Mouse (Mus musculus) bone marrow macrophage, adult 2 months (primary cell): ENCODE measurements around the gene S100a11. TPM values are rescaled to one million over a fixed set of nuclear protein-coding genes. Genes with fewer than 3 reads are reported as not detected.
"Not testable (repeated sequence)": the region's sequence is repeated elsewhere in the genome, so short reads cannot be mapped to it uniquely, and the experiment has no call there.

ENCODE experiments used
- H3K27ac ChIP-seq: 2 replicates; pipeline ENCODE4 v1.5.1; 2012; ENCODE audit warnings: low read depth, low read length; ENCODE audit not compliant: insufficient read depth
- H3K4me1 ChIP-seq: 2 replicates; pipeline ENCODE4 v1.6.1; 2012; ENCODE audit warnings: low read length; ENCODE audit not compliant: control insufficient read depth, insufficient read depth
- H3K4me3 ChIP-seq: 2 replicates; pipeline ENCODE4 v1.5.1; 2012; ENCODE audit warnings: mild to moderate bottlenecking, low read length, moderate library complexity; ENCODE audit not compliant: insufficient read depth
- CTCF ChIP-seq: IDR thresholded peaks from 2 replicates; pipeline ENCODE4 v1.5.1; 2012; ENCODE audit warnings: low read depth, mild to moderate bottlenecking, low read length, moderate library complexity
- POLR2A ChIP-seq: IDR thresholded peaks from 2 replicates; pipeline ENCODE4 v1.6.1; 2012; ENCODE audit warnings: mild to moderate bottlenecking, low read depth, low read length, borderline replicate concordance
- polyA plus RNA-seq: library from polyadenylated mRNA; stranded (reverse); fragments of >200 nt; gene quantifications from 2 replicates; pipeline ENCODE4 v1.2.4, GENCODE M21; 2012; ENCODE audit not compliant: missing spikeins, insufficient read depth, insufficient read length

The S100a11 gene
- polyA plus RNA-seq = 357 and 359 TPM in 2 replicates

GRCm38 (mm10) chr3:93520330-93521193, at the start of gene S100a11:
S100a11 (plus strand) TSS chr3:93520488.
- Histone ChIP-seq H3K4me3 (peak within 1 kb of the TSS; percentile 60), H3K27ac (peak within 1 kb of the TSS; percentile 25), H3K4me1 (peaks cover 15% of the 10 kb centered on the region)
- TF ChIP-seq POLR2A (no peak), CTCF (no peak)

GRCm38 (mm10) chr3:93480053-93480452, 40.2 kb upstream of the S100a11 start:
- Histone ChIP-seq H3K4me3 (no peak overlapping the region), H3K4me1 (no peaks in the 10 kb centered on the region; the same call in 1 of the 2 replicates), H3K27ac (no peak overlapping the region)
- TF ChIP-seq POLR2A (no peak), CTCF (no peak)

GRCm38 (mm10) chr3:93481982-93482616, 38.2 kb upstream of the S100a11 start:
- no peak for TF ChIP-seq POLR2A
- no peak for TF ChIP-seq CTCF
- peaks cover 5% of the 10 kb centered on the region for H3K4me1 ChIP-seq
- H3K27ac ChIP-seq = no peak overlapping the region
- no peak overlapping the region for H3K4me3 ChIP-seq

GRCm38 (mm10) chr3:93485611-93486010, 34.7 kb upstream of the S100a11 start:
- TF ChIP-seq CTCF = no peak
- no peak for TF ChIP-seq POLR2A
- H3K27ac ChIP-seq = no peak overlapping the region
- peaks cover 5% of the 10 kb centered on the region for H3K4me1 ChIP-seq
- H3K4me3 ChIP-seq = no peak overlapping the region

GRCm38 (mm10) chr3:93488541-93488940, 31.7 kb upstream of the S100a11 start:
- Histone ChIP-seq H3K27ac (no peak overlapping the region), H3K4me1 (peaks cover 5% of the 10 kb centered on the region), H3K4me3 (no peak overlapping the region)
- TF ChIP-seq CTCF (no peak), POLR2A (no peak)

GRCm38 (mm10) chr3:93492176-93492575, 28.1 kb upstream of the S100a11 start:
- Histone ChIP-seq H3K27ac (no peak overlapping the region), H3K4me1 (no peaks in the 10 kb centered on the region), H3K4me3 (no peak overlapping the region)
- TF ChIP-seq POLR2A = no peak
- no peak for TF ChIP-seq CTCF

- no peak overlapping the region for H3K4me3 ChIP-seq
- H3K4me1 ChIP-seq = no peaks in the 10 kb centered on the region
- no peak overlapping the region for H3K27ac ChIP-seq
- TF ChIP-seq POLR2A (no peak), CTCF (no peak)
Measured at GRCm38 (mm10) chr3:93493992-93494391, 26.3 kb upstream of the S100a11 start.

GRCm38 (mm10) chr3:93494774-93495173, 25.5 kb upstream of the S100a11 start:
- not testable (repeated sequence) for H3K4me1 ChIP-seq, H3K27ac ChIP-seq, H3K4me3 ChIP-seq

- Histone ChIP-seq H3K4me1 (no peaks in the 10 kb centered on the region), H3K4me3 (no peak overlapping the region), H3K27ac (no peak overlapping the region)
- TF ChIP-seq POLR2A = no peak
- no peak for TF ChIP-seq CTCF
Measured at GRCm38 (mm10) chr3:93497131-93497530, 23.2 kb upstream of the S100a11 start.

GRCm38 (mm10) chr3:93499129-93499528, 21.2 kb upstream of the S100a11 start:
- Histone ChIP-seq H3K4me3 (no peak overlapping the region), H3K4me1 (no peaks in the 10 kb centered on the region), H3K27ac (no peak overlapping the region)
- TF ChIP-seq POLR2A = no peak
- TF ChIP-seq CTCF = no peak
